Mouse (Mus musculus) CH12.LX (cell line): ENCODE results near the gene Rgr. TPM values are rescaled to one million over a fixed set of nuclear protein-coding genes. Genes with fewer than 3 reads are reported as not detected.

Experiments
- DNase-seq: peaks from one replicate; pipeline ENCODE4 v3.0.0-alpha.2; 2013; ENCODE audit errors: extremely low read depth
- H3K27ac ChIP-seq: 2 replicates; pipeline ENCODE4 v1.5.1; 2012; ENCODE audit warnings: low read depth, mild to moderate bottlenecking, control low read depth, moderate library complexity; ENCODE audit not compliant: insufficient read depth
- H3K27me3 ChIP-seq: replicated peaks from 2 replicates; pipeline ENCODE3; 2012; ENCODE audit warnings: inconsistent platforms
- H3K36me3 ChIP-seq, 2 experiments: replicated peaks in 1 of 2; 2 replicates each; pipeline versions ENCODE3 to v1.6.1; 2012; ENCODE audit warnings: inconsistent platforms in 1 of 2, low read length in 1 of 2, mild to moderate bottlenecking in 1 of 2, mixed read lengths in 1 of 2, moderate library complexity in 1 of 2; ENCODE audit not compliant: control insufficient read depth in 1 of 2, insufficient read depth in 1 of 2
- H3K4me1 ChIP-seq, 2 experiments: 2 replicates each; pipeline ENCODE4 v1.6.1; 2012; ENCODE audit warnings: inconsistent platforms in 1 of 2, moderate library complexity in 1 of 2; ENCODE audit not compliant: insufficient read depth in 2 of 2, control insufficient read depth in 1 of 2
- H3K4me2 ChIP-seq: 2 replicates; pipeline ENCODE4 v1.6.1; 2012; ENCODE audit warnings: low read depth, mild to moderate bottlenecking, control low read depth; ENCODE audit not compliant: poor library complexity, insufficient read depth, severe bottlenecking
- H3K4me3 ChIP-seq, 3 experiments: fragments of 150-350 bp in 1 of 3; sonication (generic) in 1 of 3; replicated peaks in 1 of 3; 2 replicates each; pipeline versions ENCODE3 to v1.5.1; 2011 to 2012; ENCODE audit warnings: low read depth in 2 of 3, low read length in 2 of 3, mild to moderate bottlenecking in 2 of 3, moderate library complexity in 2 of 3, control low read depth in 1 of 3, improper control_type of control experiment in 1 of 3, inconsistent platforms in 1 of 3, mixed read lengths in 1 of 3; ENCODE audit not compliant: poor library complexity in 1 of 3
- H3K79me2 ChIP-seq: replicated peaks from 2 replicates; pipeline ENCODE4 v1.6.1; 2012; ENCODE audit warnings: mild to moderate bottlenecking, moderate library complexity; ENCODE audit not compliant: control insufficient read depth, poor library complexity, insufficient read depth, severe bottlenecking; ENCODE audit errors: extremely low read depth
- H3K9ac ChIP-seq: 2 replicates; pipeline ENCODE4 v1.6.1; 2012; ENCODE audit warnings: low read depth, mild to moderate bottlenecking, control low read depth, moderate library complexity; ENCODE audit not compliant: insufficient read depth
- H3K9me3 ChIP-seq: replicated peaks from 2 replicates; pipeline ENCODE3; 2012; ENCODE audit warnings: low read length, inconsistent platforms, mixed read lengths
- BHLHE40 ChIP-seq: IDR thresholded peaks from 2 replicates; pipeline ENCODE4 v1.6.1; 2011; ENCODE audit warnings: mild to moderate bottlenecking, low read depth, low read length, improper control_type of control experiment
- CHD2 ChIP-seq: IDR thresholded peaks from 2 replicates; pipeline ENCODE4 v1.6.1; 2011; ENCODE audit warnings: low read length, improper control_type of control experiment
- ELF1 ChIP-seq: IDR thresholded peaks from 2 replicates; pipeline ENCODE4 v1.6.1; 2014; ENCODE audit warnings: low read depth, mild to moderate bottlenecking, inconsistent platforms, low read length, improper control_type of control experiment
- EP300 ChIP-seq: IDR thresholded peaks from 2 replicates; pipeline ENCODE4 v1.6.1; 2011; ENCODE audit warnings: low read length, improper control_type of control experiment
- ETS1 ChIP-seq: conservative IDR thresholded peaks from 2 replicates; pipeline ENCODE4 v1.6.1; 2012; ENCODE audit warnings: low read depth, mild to moderate bottlenecking, inconsistent platforms, low read length, improper control_type of control experiment, moderate library complexity
- IRF4 ChIP-seq: IDR thresholded peaks from 2 replicates; pipeline ENCODE4 v1.6.1; 2014; ENCODE audit warnings: low read depth, mild to moderate bottlenecking, inconsistent platforms, low read length, improper control_type of control experiment
- JUN ChIP-seq: IDR thresholded peaks from 2 replicates; pipeline ENCODE4 v1.6.1; 2011; ENCODE audit warnings: low read depth, mild to moderate bottlenecking, low read length, improper control_type of control experiment, moderate library complexity; ENCODE audit not compliant: insufficient read depth
- KAT2A ChIP-seq: IDR thresholded peaks from 2 replicates; pipeline ENCODE4 v1.6.1; 2012; ENCODE audit warnings: low read length, improper control_type of control experiment, inconsistent platforms; ENCODE audit not compliant: insufficient replicate concordance
- MAFK ChIP-seq: IDR thresholded peaks from 2 replicates; pipeline ENCODE4 v1.6.1; 2011; ENCODE audit warnings: low read length, improper control_type of control experiment; ENCODE audit not compliant: insufficient replicate concordance
- MAX ChIP-seq: IDR thresholded peaks from 2 replicates; pipeline ENCODE4 v1.6.1; 2011; ENCODE audit warnings: low read length, improper control_type of control experiment
- MXI1 ChIP-seq: IDR thresholded peaks from 2 replicates; pipeline ENCODE4 v1.6.1; 2011; ENCODE audit warnings: mild to moderate bottlenecking, low read depth, low read length, improper control_type of control experiment
- MYC ChIP-seq: IDR thresholded peaks from 2 replicates; pipeline ENCODE4 v1.6.1; 2011; ENCODE audit warnings: low read depth, mild to moderate bottlenecking, improper control_type of control experiment, low read length
- NELFE ChIP-seq: IDR thresholded peaks from 2 replicates; pipeline ENCODE4 v1.6.1; 2011; ENCODE audit warnings: low read depth, low read length, improper control_type of control experiment
- PAX5 ChIP-seq: IDR thresholded peaks from 2 replicates; pipeline ENCODE4 v1.6.1; 2012; ENCODE audit warnings: low read length, inconsistent platforms, mixed read lengths
- POLR2A ChIP-seq: IDR thresholded peaks from 2 replicates; pipeline ENCODE4 v1.6.1; 2011; ENCODE audit warnings: low read depth, mild to moderate bottlenecking, improper control_type of control experiment, low read length
- POLR2AphosphoS2 ChIP-seq: IDR thresholded peaks from 2 replicates; pipeline ENCODE4 v1.6.1; 2011; ENCODE audit warnings: low read depth, low read length, improper control_type of control experiment
- RAD21 ChIP-seq: IDR thresholded peaks from 2 replicates; pipeline ENCODE4 v1.6.1; 2011; ENCODE audit warnings: low read depth, mild to moderate bottlenecking, low read length, improper control_type of control experiment, moderate library complexity
- SIN3A ChIP-seq: IDR thresholded peaks from 2 replicates; pipeline ENCODE4 v1.6.1; 2012; ENCODE audit warnings: low read length, improper control_type of control experiment, inconsistent platforms
- SMC3 ChIP-seq: IDR thresholded peaks from 2 replicates; pipeline ENCODE4 v1.6.1; 2011; ENCODE audit warnings: low read depth, low read length, improper control_type of control experiment
- TCF12 ChIP-seq: IDR thresholded peaks from 2 replicates; pipeline ENCODE4 v1.6.1; 2014; ENCODE audit warnings: low read depth, mild to moderate bottlenecking, inconsistent platforms, low read length, improper control_type of control experiment
- USF1 ChIP-seq: IDR thresholded peaks from 2 replicates; pipeline ENCODE4 v1.6.1; 2014; ENCODE audit warnings: low read depth, mild to moderate bottlenecking, inconsistent platforms, low read length, improper control_type of control experiment
- USF2 ChIP-seq: conservative IDR thresholded peaks from 2 replicates; pipeline ENCODE4 v1.6.1; 2011; ENCODE audit warnings: low read depth, low read length, improper control_type of control experiment
- ZNF384 ChIP-seq: IDR thresholded peaks from 2 replicates; pipeline ENCODE4 v1.6.1; 2012; ENCODE audit warnings: low read depth, low read length, improper control_type of control experiment, inconsistent platforms
- dilution Hi-C: fragments of 300-500 bp; cut with MboI; formaldehyde crosslinking; loops from 2 replicates; pipeline ENCODE4 v1.14.3; 2020; ENCODE audit warnings: low sequenced_read_pairs; ENCODE audit not compliant: extremely low pct_unique_long_range_greater_than_20kb, extremely low pct_ligation_motif_present
- in situ Hi-C: fragments of 300-500 bp; cut with MboI; formaldehyde crosslinking; loops from 3 replicates; pipeline ENCODE4 v1.14.3; 2019; ENCODE audit warnings: low sequenced_read_pairs, low pct_ligation_motif_present, low pct_unique_long_range_greater_than_20kb, mixed read lengths
- polyA plus RNA-seq: library from polyadenylated mRNA; unstranded; fragments of >175 nt; gene quantifications from 2 replicates; pipeline ENCODE4 v1.2.1, GENCODE M21; 2012; ENCODE audit warnings: low read depth; ENCODE audit not compliant: insufficient read length
- total RNA-seq, 2 experiments: library from RNA; depleted of rRNA; stranded (reverse); fragments of 300-350 nt in 1 of 2; fragments of >200 nt in 1 of 2; gene quantifications; 2 replicates each; pipeline ENCODE4 v1.2.3; 2012 to 2014

Gene Rgr
- total and polyA plus RNA-seq, 3 experiments: not detected

GRCm38 (mm10) chr14:37067629-37068028 lies 18.9 kb upstream of the Rgr start, which contains the start of gene Lrit2:
Lrit2 (plus strand) TSS chr14:37067929.
- no peaks in the 10 kb centered on the region for H3K9me3 ChIP-seq
- H3K27ac ChIP-seq: no peak within 1 kb of the TSS
- no peaks in the 10 kb centered on the region for H3K36me3 ChIP-seq
- no peak within 1 kb of the TSS for H3K4me3 ChIP-seq
- in situ Hi-C loops (no loop called here), dilution Hi-C loops (no loop called here)
- H3K9ac ChIP-seq: no peak within 1 kb of the TSS
- H3K27me3 ChIP-seq: peaks cover 53% of the 10 kb centered on the region
- H3K4me2 ChIP-seq: no peak within 1 kb of the TSS
- no peak for TF ChIP-seq MYC
- TF ChIP-seq PAX5: no peak
- TF ChIP-seq EP300: no peak
- no peak for TF ChIP-seq MXI1
- no peak for TF ChIP-seq POLR2A
- DNase-seq: no peak
- H3K79me2 ChIP-seq: no peaks in the 10 kb centered on the region
- no peaks in the 10 kb centered on the region for H3K4me1 ChIP-seq

- Histone ChIP-seq H3K4me2 (no peak overlapping the region), H3K4me3 (no peak overlapping the region), H3K4me1 (no peaks in the 10 kb centered on the region), H3K36me3 (no peaks in the 10 kb centered on the region), H3K9me3 (no peaks in the 10 kb centered on the region), H3K27ac (no peak overlapping the region), H3K9ac (no peak overlapping the region), H3K27me3 (peaks cover 53% of the 10 kb centered on the region), H3K79me2 (no peaks in the 10 kb centered on the region)
- no peak for DNase-seq
- dilution Hi-C loops: no loop called here
- TF ChIP-seq BHLHE40 (no peak), NELFE (no peak), MAX (no peak), TCF12 (no peak), IRF4 (no peak), SIN3A (no peak), USF2 (no peak), ETS1 (no peak), MAFK (no peak), ELF1 (no peak), ZNF384 (no peak), EP300 (no peak), RAD21 (no peak), SMC3 (no peak), KAT2A (no peak), USF1 (no peak), MYC (no peak), POLR2AphosphoS2 (no peak), JUN (no peak), CHD2 (no peak)
- in situ Hi-C loops: no loop called here
These were observed 17.9 kb upstream of the Rgr start for GRCm38 (mm10) chr14:37066636-37067035.
